Mouse (Mus musculus): ENCODE measurements around the gene Fam171a1.
"Not testable (repeated sequence)": the region's sequence is repeated elsewhere in the genome, so short reads cannot be mapped to it uniquely, and the experiment has no call there.

The Fam171a1 gene
- long read RNA-seq, experiment 1, full-length matches to known transcripts: 6 of 9 reads
- long read RNA-seq, experiment 1, partial matches to known transcripts: 3 of 9 reads
- long read RNA-seq, experiment 1, other reads (novel, unspliced or antisense): 0 of 9 reads
- long read RNA-seq, experiment 2, full-length matches to known transcripts: 2 of 4 reads
- long read RNA-seq, experiment 2, partial matches to known transcripts: 2 of 4 reads
- long read RNA-seq, experiment 2, other reads (novel, unspliced or antisense): 0 of 4 reads

GRCm38 (mm10) chr2:3113866-3114265 is at the start of gene Fam171a1:
Gene Fam171a1 (plus strand): TSS chr2:3114224.
- intact Hi-C loops (cut with DNase I): loop anchor here (10.0 kb wide), 1 partner anchor 211 kb away; no protein-coding TSS in a partner anchor

DNA sequence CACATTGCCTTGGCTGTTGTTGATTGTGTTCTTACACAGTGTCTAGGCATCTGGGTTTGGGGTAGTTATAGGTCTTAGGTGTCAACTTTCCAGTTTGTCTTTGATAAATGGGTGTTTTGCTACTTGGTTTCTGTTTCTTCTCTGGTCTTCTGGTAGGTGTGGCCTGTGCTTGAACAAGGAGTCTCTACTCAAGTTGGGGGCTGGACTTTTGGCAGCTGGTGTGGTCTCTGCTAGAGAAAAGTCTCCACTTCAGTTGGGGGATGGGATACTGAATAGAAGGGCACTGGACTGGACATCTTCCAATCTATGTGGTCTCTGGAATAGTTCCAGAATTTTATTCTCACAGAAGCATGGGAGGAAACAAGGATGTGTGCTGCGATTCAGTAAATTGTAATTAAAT is 44.9 kb upstream of the Fam171a1 start:
- intact Hi-C loops (cut with DNase I): no loop called here

DNA sequence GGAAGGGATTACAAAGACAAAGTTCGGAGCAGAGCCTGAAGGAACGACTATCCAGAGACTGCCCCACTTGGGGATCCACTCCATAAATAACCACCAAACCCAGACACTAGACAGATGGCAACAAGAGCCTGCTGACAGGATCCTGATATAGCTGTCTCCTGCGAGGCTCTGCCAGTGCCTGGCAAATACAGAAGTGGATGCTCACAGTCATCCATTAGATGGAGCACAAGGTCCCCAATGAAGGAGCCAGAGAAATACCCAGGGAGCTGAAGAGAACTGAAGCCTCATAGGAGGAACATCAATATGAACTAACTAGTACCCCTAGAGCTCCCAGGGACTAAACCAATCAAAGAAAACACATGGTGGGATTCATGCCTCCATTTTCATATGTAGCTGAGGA is 25.7 kb upstream of the Fam171a1 start:
- intact Hi-C loops (cut with DNase I): not testable (repeated sequence)

DNA sequence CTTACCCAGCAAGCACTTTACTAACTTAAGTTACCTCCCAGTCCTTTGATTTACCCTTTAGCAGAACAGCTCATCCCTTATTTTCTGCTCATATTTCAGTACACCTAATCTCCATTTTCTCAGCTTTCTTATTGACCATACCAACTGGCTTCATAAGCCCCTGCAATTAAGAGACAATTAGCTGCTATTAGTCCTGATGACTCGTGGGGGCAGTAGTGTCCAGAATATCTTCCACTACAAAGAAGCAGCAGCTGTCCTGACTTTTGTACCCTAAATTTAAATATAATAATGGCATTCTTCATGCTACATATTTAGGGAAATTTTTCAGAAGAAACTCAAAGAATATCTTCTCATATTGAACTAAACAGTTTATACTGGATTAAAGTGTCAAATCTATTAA is 24.8 kb upstream of the Fam171a1 start:
- intact Hi-C loops (cut with DNase I): no loop called here

GRCm38 (mm10) chr2:3096101-3096500 is 17.9 kb upstream of the Fam171a1 start:
- intact Hi-C loops (cut with DNase I): no loop called here

GRCm38 (mm10) chr2:3099971-3100370 is 14.1 kb upstream of the Fam171a1 start:
- intact Hi-C loops (cut with DNase I): no loop called here

- intact Hi-C loops (cut with DNase I): no loop called here
Observed at GRCm38 (mm10) chr2:3101292-3101957, 12.6 kb upstream of the Fam171a1 start.

- intact Hi-C loops (cut with DNase I): no loop called here
Observed at GRCm38 (mm10) chr2:3102360-3102759, 11.7 kb upstream of the Fam171a1 start.

GRCm38 (mm10) chr2:3107471-3107870 is 6.6 kb upstream of the Fam171a1 start:
- intact Hi-C loops (cut with DNase I): no loop called here

GRCm38 (mm10) chr2:3108431-3108830 is 5.6 kb upstream of the Fam171a1 start:
- intact Hi-C loops (cut with DNase I): no loop called here

GRCm38 (mm10) chr2:3108834-3109233 is 5.2 kb upstream of the Fam171a1 start:
- intact Hi-C loops (cut with DNase I): no loop called here

- intact Hi-C loops (cut with DNase I): loop anchor here (2.0 to 10.0 kb wide), 4 partner anchors 59 to 207 kb away; partner anchors contain the start of gene Nmt2
Observed at GRCm38 (mm10) chr2:3117855-3118202, 3.8 kb downstream of the Fam171a1 start.

DNA sequence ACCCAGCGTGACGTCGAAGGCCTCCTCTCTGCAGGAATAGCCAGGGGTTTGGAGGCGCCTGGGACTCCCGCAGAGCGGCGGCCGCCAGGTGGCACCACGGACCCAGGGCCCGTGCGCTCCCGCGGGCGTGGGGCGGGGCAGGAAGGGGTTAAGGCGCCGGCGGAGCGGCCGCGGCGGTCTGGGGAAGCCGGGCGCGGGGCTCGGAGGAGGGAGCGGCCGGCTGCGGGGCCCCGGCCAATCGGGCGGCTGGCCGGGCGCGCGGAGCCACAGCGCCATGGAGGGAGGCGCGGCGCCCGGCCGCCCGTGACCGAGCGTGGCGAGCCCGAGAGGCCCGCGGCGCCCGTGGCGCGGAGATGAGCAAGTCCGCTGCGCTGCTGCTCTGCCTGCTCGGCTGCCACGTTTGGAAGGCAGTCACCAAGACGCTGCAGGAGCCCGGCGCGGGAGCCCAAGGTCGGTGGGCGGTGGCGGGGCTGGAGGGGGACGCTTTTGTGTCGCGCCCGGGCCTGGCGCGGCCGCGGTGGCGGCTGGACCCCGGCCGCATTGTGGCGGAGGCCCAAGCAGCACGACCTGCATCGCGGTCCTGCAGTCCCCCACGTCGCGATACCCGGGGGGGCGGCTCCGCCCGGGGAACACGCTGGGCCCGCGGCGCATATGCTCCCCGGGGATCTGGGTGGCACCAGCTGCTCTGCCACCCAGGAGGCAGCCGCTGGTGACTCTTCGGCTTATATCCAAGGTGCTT is 4.3 kb downstream of the Fam171a1 start:
- intact Hi-C loops (cut with DNase I): loop anchor here (2.0 to 10.0 kb wide), 4 partner anchors 59 to 206 kb away; partner anchors contain the start of gene Nmt2

- intact Hi-C loops (cut with DNase I): loop anchor here (2.0 to 10.0 kb wide), 4 partner anchors 58 to 206 kb away; partner anchors contain the start of gene Nmt2
Observed at GRCm38 (mm10) chr2:3118969-3119368, 4.9 kb downstream of the Fam171a1 start.

GRCm38 (mm10) chr2:3119371-3119935 is 5.4 kb downstream of the Fam171a1 start:
- intact Hi-C loops (cut with DNase I): loop anchor here (2.0 to 10.0 kb wide), 4 partner anchors 58 to 205 kb away; partner anchors contain the start of gene Nmt2

GRCm38 (mm10) chr2:3122571-3122970 is 8.5 kb downstream of the Fam171a1 start:
- intact Hi-C loops (cut with DNase I): loop anchor here (5.0 kb wide), 1 partner anchor 45 kb away; no protein-coding TSS in a partner anchor

DNA sequence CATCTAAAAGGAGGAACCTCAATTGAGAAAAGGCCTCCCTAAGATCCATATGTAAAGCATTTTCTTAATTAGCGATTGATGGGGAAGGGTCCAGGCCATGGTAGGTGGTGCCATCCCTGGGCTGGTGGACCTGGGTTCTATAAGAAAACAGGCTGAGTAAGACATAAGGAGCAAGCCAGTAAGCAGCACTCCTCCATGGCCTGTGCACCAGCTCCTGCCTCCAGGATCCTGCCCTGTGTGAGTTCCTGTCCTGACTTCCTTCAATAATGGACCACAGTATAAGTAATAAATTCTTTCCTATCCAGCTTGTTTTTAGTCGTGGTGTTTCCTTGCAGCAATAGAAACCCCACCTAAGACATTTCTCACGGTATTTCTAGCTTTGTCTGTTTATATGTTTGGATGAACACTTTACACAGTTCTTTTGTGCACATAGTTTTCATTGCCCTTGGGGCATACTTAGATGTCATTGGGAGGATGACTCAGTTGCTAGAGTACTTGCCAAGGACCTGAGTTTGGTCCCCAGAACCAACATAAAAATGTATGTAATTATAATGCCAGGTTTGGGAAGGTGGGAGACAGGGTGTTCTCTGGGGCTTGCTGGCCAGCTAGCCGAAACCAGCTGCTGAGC is 13.3 kb downstream of the Fam171a1 start:
- intact Hi-C loops (cut with DNase I): no loop called here

GRCm38 (mm10) chr2:3128344-3128871 is 14.4 kb downstream of the Fam171a1 start:
- intact Hi-C loops (cut with DNase I): no loop called here

GRCm38 (mm10) chr2:3128910-3129309 is 14.9 kb downstream of the Fam171a1 start:
- intact Hi-C loops (cut with DNase I): no loop called here

DNA sequence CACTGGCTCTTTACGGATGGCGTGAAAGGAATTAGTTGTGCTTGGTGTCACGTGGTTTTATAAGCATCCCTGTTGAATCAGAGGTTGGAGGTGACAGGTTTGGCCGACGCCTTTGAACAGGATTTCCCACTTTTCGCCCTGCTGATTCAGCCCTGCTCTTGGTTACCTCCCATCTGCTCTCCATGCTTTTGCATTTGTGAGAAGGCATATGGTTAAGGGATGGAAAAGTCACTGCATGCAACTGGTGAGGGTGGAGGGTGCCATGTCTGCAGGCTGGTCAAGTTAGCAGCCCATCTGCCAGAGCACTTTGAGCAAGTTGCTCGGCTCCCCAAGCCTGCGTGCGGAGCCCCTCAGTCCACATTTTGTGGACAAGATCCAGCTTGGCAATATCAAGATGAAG is 18.4 kb downstream of the Fam171a1 start:
- intact Hi-C loops (cut with DNase I): no loop called here

Measured in adrenal gland (tissue).